Mouse (Mus musculus) left cerebral cortex, adult 2 months (tissue): ENCODE results near the gene Acmsd. TPM values are rescaled to one million over a fixed set of nuclear protein-coding genes. Genes with fewer than 3 reads are reported as not detected.

Experiments used
- DNase-seq, 2 experiments: peaks; one replicate each; pipeline ENCODE4 v3.0.0; 2021 to 2022; ENCODE audit warnings: low spot score in 2 of 2, mixed read lengths in 1 of 2; ENCODE audit errors: extremely low spot score in 1 of 2
- H3K27ac ChIP-seq: fragments of 200-600 bp; 2 replicates; pipeline ENCODE4 v1.8.1; 2022
- H3K4me3 ChIP-seq: fragments of 200-600 bp; 2 replicates; pipeline ENCODE4 v1.8.1; 2022
- CTCF ChIP-seq: fragments of 200-600 bp; IDR thresholded peaks from 2 replicates; pipeline ENCODE4 v1.8.1; 2022; ENCODE audit warnings: antibody characterized with exemption, mild to moderate bottlenecking, moderate library complexity
- intact Hi-C: fragments of 180-260 bp; cut with DNase I; formaldehyde crosslinking; loops from one replicate; pipeline ENCODE4 v1.15.1; 2025
- long read RNA-seq, 2 experiments: library from polyadenylated mRNA; stranded (forward); transcript quantifications; one replicate each; pipeline ENCODE4 v2.0.0; 2021; ENCODE audit warnings: borderline mapping rate in 2 of 2
- total RNA-seq, 2 experiments: library from RNA; stranded (reverse); gene quantifications; 2 replicates each; pipeline ENCODE4 v1.2.3; 2021

Acmsd gene
- not detected for total RNA-seq
- long read RNA-seq, experiment 1 = 0 reads
- long read RNA-seq, experiment 2 = 0 reads

- intact Hi-C loops = no loop called here
- TF ChIP-seq CTCF = no peak
- DNase-seq = no peak
- Histone ChIP-seq H3K4me3 (no peak within 1 kb of the TSS), H3K27ac (no peak within 1 kb of the TSS)
Observed at GRCm38 (mm10) chr1:127729096-127729495, at the start of gene Acmsd. Gene Acmsd, plus strand, starts transcription at chr1:127729413.

GRCm38 (mm10) chr1:127679498-127680133 lies 49.6 kb upstream of the Acmsd start, which contains the start of gene Tmem163:
Gene Tmem163, minus strand, starts transcription at chr1:127679548.
- no peak within 1 kb of the TSS for H3K27ac ChIP-seq
- peak; percentile 68 for TF ChIP-seq CTCF
- peak; percentile 15 to 31 for DNase-seq
- H3K4me3 ChIP-seq = no peak within 1 kb of the TSS
- intact Hi-C loops = loop anchor here (1.0 to 5.0 kb wide), 2 partner anchors 88 to 179 kb away; no protein-coding TSS in a partner anchor

- H3K27ac ChIP-seq = no peak overlapping the region
- DNase-seq = no peak
- intact Hi-C loops = loop anchor here (2.0 kb wide), 1 partner anchor 68 kb away; no protein-coding TSS in a partner anchor
- H3K4me3 ChIP-seq = no peak overlapping the region
- peak; percentile 63 for TF ChIP-seq CTCF
Observed at GRCm38 (mm10) chr1:127696533-127696932, 32.7 kb upstream of the Acmsd start.

GRCm38 (mm10) chr1:127702187-127702586 lies 27.0 kb upstream of the Acmsd start:
- intact Hi-C loops = no loop called here
- DNase-seq = no peak
- TF ChIP-seq CTCF = peak; percentile 35
- no peak overlapping the region for H3K27ac ChIP-seq
- no peak overlapping the region for H3K4me3 ChIP-seq

- DNase-seq = no peak
- no peak for TF ChIP-seq CTCF
- Histone ChIP-seq H3K27ac (no peak overlapping the region), H3K4me3 (no peak overlapping the region)
- intact Hi-C loops = no loop called here
Observed at GRCm38 (mm10) chr1:127706269-127706668, 22.9 kb upstream of the Acmsd start.

GRCm38 (mm10) chr1:127716441-127716840 lies 12.8 kb upstream of the Acmsd start:
- intact Hi-C loops = no loop called here
- no peak for TF ChIP-seq CTCF
- no peak overlapping the region for H3K27ac ChIP-seq
- no peak overlapping the region for H3K4me3 ChIP-seq
- DNase-seq = peak; percentile 14 to 33

- intact Hi-C loops = no loop called here
- no peak for TF ChIP-seq CTCF
- DNase-seq = no peak
- H3K27ac ChIP-seq = no peak overlapping the region
- no peak overlapping the region for H3K4me3 ChIP-seq
Observed at GRCm38 (mm10) chr1:127718290-127718689, 10.9 kb upstream of the Acmsd start.

- H3K27ac ChIP-seq = no peak overlapping the region
- intact Hi-C loops = no loop called here
- no peak for TF ChIP-seq CTCF
- H3K4me3 ChIP-seq = no peak overlapping the region
- DNase-seq = no peak
Observed at GRCm38 (mm10) chr1:127723596-127723995, 5.6 kb upstream of the Acmsd start.

GRCm38 (mm10) chr1:127731086-127731485 lies 1.9 kb downstream of the Acmsd start:
- no peak overlapping the region for H3K27ac ChIP-seq
- no peak for DNase-seq
- no peak overlapping the region for H3K4me3 ChIP-seq
- intact Hi-C loops = no loop called here
- TF ChIP-seq CTCF = no peak

GRCm38 (mm10) chr1:127732435-127732834 lies 3.2 kb downstream of the Acmsd start:
- Histone ChIP-seq H3K4me3 (no peak overlapping the region), H3K27ac (no peak overlapping the region)
- TF ChIP-seq CTCF = no peak
- no peak for DNase-seq
- intact Hi-C loops = no loop called here

- intact Hi-C loops = no loop called here
- no peak for DNase-seq
- H3K27ac ChIP-seq = no peak overlapping the region
- no peak for TF ChIP-seq CTCF
- no peak overlapping the region for H3K4me3 ChIP-seq
Observed at GRCm38 (mm10) chr1:127732841-127733240, 3.6 kb downstream of the Acmsd start.

- Histone ChIP-seq H3K4me3 (no peak overlapping the region), H3K27ac (no peak overlapping the region)
- intact Hi-C loops = no loop called here
- no peak for TF ChIP-seq CTCF
- DNase-seq = no peak
Observed at GRCm38 (mm10) chr1:127735356-127735755, 6.1 kb downstream of the Acmsd start.
